Mouse (Mus musculus) cerebellum, adult 8-10 months (tissue): ENCODE data around the gene Itpa.
A peak's percentile ranks its signal among the peaks of the same experiment; 100 is the strongest.
"Not testable (repeated sequence)": the region's sequence is repeated elsewhere in the genome, so short reads cannot be mapped to it uniquely, and the experiment has no call there.

Experiments
- DNase-seq: peaks from one replicate; pipeline ENCODE4 v3.0.0; 2022

The Itpa gene

GRCm38 (mm10) chr2:130667559-130667958 lies at the start of gene Itpa:
Gene Itpa (plus strand): TSS chr2:130667610.
- DNase-seq = peak; percentile 85

GRCm38 (mm10) chr2:130618972-130619371 lies 48.4 kb upstream of the Itpa start:
- DNase-seq = no peak

GRCm38 (mm10) chr2:130628424-130628823 lies 39.0 kb upstream of the Itpa start:
- no peak for DNase-seq

- DNase-seq = no peak
Observed at GRCm38 (mm10) chr2:130629080-130629838, 38.2 kb upstream of the Itpa start.

- DNase-seq = peak; percentile 91
Observed at GRCm38 (mm10) chr2:130629839-130630203, 37.6 kb upstream of the Itpa start, which contains the start of the genes Fastkd5 and Ubox5. Gene Fastkd5 (minus strand): TSS chr2:130630027. Gene Ubox5 (minus strand): TSS chr2:130630038.

GRCm38 (mm10) chr2:130632416-130632815 lies 35.0 kb upstream of the Itpa start:
- no peak for DNase-seq

GRCm38 (mm10) chr2:130632887-130633675 lies 34.3 kb upstream of the Itpa start:
- no peak for DNase-seq

- DNase-seq = peak; percentile 84
Observed at GRCm38 (mm10) chr2:130634006-130634738, 33.2 kb upstream of the Itpa start.

- peak; percentile 59 for DNase-seq
Observed at GRCm38 (mm10) chr2:130634739-130635411, 32.5 kb upstream of the Itpa start.

GRCm38 (mm10) chr2:130635847-130636246 lies 31.6 kb upstream of the Itpa start:
- no peak for DNase-seq

- no peak for DNase-seq
Observed at GRCm38 (mm10) chr2:130638101-130638611, 29.3 kb upstream of the Itpa start.

GRCm38 (mm10) chr2:130639276-130639675 lies 28.1 kb upstream of the Itpa start:
- no peak for DNase-seq

- DNase-seq = no peak
Observed at GRCm38 (mm10) chr2:130641351-130642025, 25.9 kb upstream of the Itpa start.

GRCm38 (mm10) chr2:130642197-130642660 lies 25.2 kb upstream of the Itpa start:
- no peak for DNase-seq

GRCm38 (mm10) chr2:130642684-130643369 lies 24.6 kb upstream of the Itpa start, which contains the start of gene Lzts3:
Gene Lzts3 (minus strand): TSS chr2:130642803.
- DNase-seq = peak; percentile 94

GRCm38 (mm10) chr2:130645198-130645597 lies 22.2 kb upstream of the Itpa start:
- DNase-seq = no peak

GRCm38 (mm10) chr2:130649028-130649427 lies 18.4 kb upstream of the Itpa start:
- DNase-seq = not testable (repeated sequence)

- DNase-seq = no peak
Observed at GRCm38 (mm10) chr2:130653303-130653702, 14.1 kb upstream of the Itpa start.

- DNase-seq = no peak
Observed at GRCm38 (mm10) chr2:130653760-130654159, 13.7 kb upstream of the Itpa start.

GRCm38 (mm10) chr2:130655660-130656339 lies 11.6 kb upstream of the Itpa start:
- no peak for DNase-seq
